Mouse (Mus musculus): ENCODE data around the gene Pkd1. TPM values are rescaled to one million over a fixed set of nuclear protein-coding genes. Genes with fewer than 3 reads are reported as not detected.

The Pkd1 gene
- total and polyA plus RNA-seq, 3 experiments: 2.8 to 13.4 (median 8.3) TPM

DNA sequence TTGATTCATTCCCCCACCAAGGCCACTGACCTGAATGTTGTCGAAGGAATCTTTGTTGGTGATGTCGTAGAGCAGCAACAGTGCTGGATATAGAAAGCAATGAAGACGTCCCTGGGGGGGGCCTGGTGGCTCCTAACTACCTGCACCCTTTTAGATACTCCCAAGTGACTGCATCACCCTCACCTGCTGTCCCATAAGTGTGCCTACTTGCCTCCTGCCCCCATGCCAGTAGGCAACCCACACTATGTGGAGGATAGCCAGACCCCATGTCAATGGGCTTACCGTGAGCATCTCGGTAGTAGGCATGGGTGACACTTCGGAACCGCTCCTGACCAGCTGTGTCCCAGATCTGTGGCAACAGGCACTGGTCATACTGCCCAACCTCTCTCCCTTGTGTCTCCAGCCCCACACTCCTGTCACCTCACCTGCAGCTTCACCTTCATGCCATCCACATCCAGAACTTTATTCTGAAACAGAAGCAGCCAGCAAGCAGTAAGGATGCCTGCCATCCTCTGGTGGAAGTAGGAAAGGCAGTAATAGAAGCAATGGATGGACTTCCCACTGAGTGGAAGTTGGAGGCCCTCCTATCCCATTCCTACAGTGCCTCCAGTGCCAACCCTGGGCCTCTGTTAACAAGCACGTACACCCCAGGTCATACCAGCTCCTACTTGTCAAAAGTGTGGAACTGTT, 19.1 kb upstream of the Pkd1 start (continued):
- no peak for TF ChIP-seq USF1 (IDR thresholded peaks at IDR 0.05; ENCODE audit: low read depth, low read length)
- TF ChIP-seq ETS1 (conservative IDR thresholded peaks at IDR 0.05; ENCODE audit: low read depth, low read length): no peak
- 0 out of 2 replicates have a peak, but pooled peaks have one; percentile 12 for TF ChIP-seq NELFE (IDR thresholded peaks at IDR 0.05; ENCODE audit: low read depth, low read length)
- TF ChIP-seq HCFC1 (IDR thresholded peaks at IDR 0.05; ENCODE audit: low read depth, low read length): no peak; the same call in 1 of the 2 replicates
- TF ChIP-seq TBP (conservative IDR thresholded peaks at IDR 0.05; ENCODE audit: low read depth, low read length): no peak
- no peak for TF ChIP-seq NRF1 (IDR thresholded peaks at IDR 0.05; ENCODE audit: low read depth, low read length)
- no peak for TF ChIP-seq PAX5 (IDR thresholded peaks at IDR 0.05; ENCODE audit: low read length)
- no peak for TF ChIP-seq UBTF (IDR thresholded peaks at IDR 0.05; ENCODE audit: low read depth, low read length)

DNA sequence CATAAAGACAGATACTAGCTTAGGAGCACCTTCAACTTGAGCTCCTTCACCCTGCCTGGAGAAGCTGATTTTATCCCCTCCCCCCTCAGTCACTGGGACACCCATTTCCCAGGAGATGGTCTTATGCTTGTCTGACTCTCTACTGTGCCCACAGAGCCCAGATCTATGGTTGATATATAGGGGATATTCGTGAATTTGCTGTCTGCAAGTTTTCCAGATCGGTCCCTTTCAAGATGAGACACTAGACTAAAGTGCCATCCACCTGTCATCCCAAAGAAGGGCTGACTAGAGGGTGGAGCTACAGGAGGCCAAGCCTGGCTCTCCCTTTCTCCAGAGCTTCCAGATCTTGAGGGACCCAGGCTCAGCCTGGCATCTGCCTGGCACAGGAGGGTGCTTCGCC, 18.6 kb upstream of the Pkd1 start:
- TF ChIP-seq CHD2 (IDR thresholded peaks at IDR 0.05; ENCODE audit: low read length) (peak; percentile 74), CHD1 (IDR thresholded peaks at IDR 0.05; ENCODE audit: low read depth, low read length) (no peak), SIN3A (IDR thresholded peaks at IDR 0.05; ENCODE audit: low read length) (0 out of 2 replicates have a peak, but pooled peaks have one; percentile 9), BHLHE40 (IDR thresholded peaks at IDR 0.05; ENCODE audit: low read depth, low read length) (no peak), POLR2AphosphoS2 (IDR thresholded peaks at IDR 0.05; ENCODE audit: low read depth, low read length) (peak; percentile 90), MXI1 (IDR thresholded peaks at IDR 0.05; ENCODE audit: low read depth, low read length) (peak; percentile 45; the same call in 1 of the 2 replicates)
- H3K79me2 ChIP-seq (replicated peaks; ENCODE audit: control insufficient read depth, extremely low read depth, insufficient read depth, poor library complexity, severe bottlenecking): peaks cover 33% of the 10 kb centered on the region
- dilution Hi-C loops (cut with MboI; ENCODE audit: extremely low pct_ligation_motif_present, extremely low pct_unique_long_range_greater_than_20kb, low sequenced_read_pairs): no loop called here
- peaks cover 26 to 31% of the 10 kb centered on the region in 2 experiments for H3K36me3 ChIP-seq (replicated peaks in 1 of 2; ENCODE audit: control insufficient read depth in 1 of 2, insufficient read depth in 1 of 2, low read length in 1 of 2)
- DNase-seq (ENCODE audit: extremely low read depth): no peak
- no peaks in the 10 kb centered on the region for H3K27me3 ChIP-seq (replicated peaks)
- H3K4me1 ChIP-seq (ENCODE audit: control insufficient read depth in 1 of 2, insufficient read depth in 2 of 2): peaks cover 34 to 48% of the 10 kb centered on the region in 2 experiments
- peak overlapping the region; percentile 11; the same call in 1 of the 2 replicates for H3K9ac ChIP-seq (ENCODE audit: insufficient read depth, low read depth)
- in situ Hi-C loops (cut with MboI; ENCODE audit: low pct_ligation_motif_present, low pct_unique_long_range_greater_than_20kb, low sequenced_read_pairs): loop anchor here (5.0 kb wide), 2 partner anchors 54 to 141 kb away; partner anchors contain the start of gene Mlst8
- H3K4me3 ChIP-seq (replicated peaks in 1 of 3; ENCODE audit: low read depth in 2 of 3, low read length in 2 of 3, poor library complexity in 1 of 3): peak overlapping the region in 1 of 3 experiments; percentile 65
- no peaks in the 10 kb centered on the region for H3K9me3 ChIP-seq (replicated peaks; ENCODE audit: low read length)
- no peak overlapping the region for H3K27ac ChIP-seq (ENCODE audit: insufficient read depth, low read depth)
- H3K4me2 ChIP-seq (ENCODE audit: insufficient read depth, low read depth, poor library complexity, severe bottlenecking): 0 out of 2 replicates have a peak overlapping the region, but pooled peaks have one; percentile 10

DNA sequence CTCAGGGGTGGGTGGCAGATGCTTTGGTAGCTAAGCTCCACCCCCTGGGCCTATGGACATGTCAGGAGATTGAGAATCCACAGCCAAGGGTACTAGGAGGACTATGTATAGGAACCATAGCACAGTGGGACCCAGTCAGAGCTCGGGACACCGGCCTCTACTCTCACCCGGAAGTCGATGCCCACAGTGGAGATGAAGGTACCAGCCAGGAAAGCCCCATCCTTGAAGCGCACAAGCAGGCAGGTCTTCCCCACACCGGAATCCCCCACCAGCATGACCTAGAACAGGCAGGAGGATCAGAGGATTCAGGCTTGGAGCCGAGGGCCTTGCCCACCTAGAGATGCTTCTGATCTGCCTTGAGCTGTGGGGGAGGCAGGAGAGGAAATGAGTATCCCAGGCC, 17.6 kb upstream of the Pkd1 start:
- in situ Hi-C loops (cut with MboI; ENCODE audit: low pct_ligation_motif_present, low pct_unique_long_range_greater_than_20kb, low sequenced_read_pairs) (loop anchor here (5.0 kb wide), 2 partner anchors 55 to 140 kb away; partner anchors contain the start of gene Mlst8), dilution Hi-C loops (cut with MboI; ENCODE audit: extremely low pct_ligation_motif_present, extremely low pct_unique_long_range_greater_than_20kb, low sequenced_read_pairs) (no loop called here)
- Histone ChIP-seq H3K27ac (ENCODE audit: insufficient read depth, low read depth) (no peak overlapping the region), H3K36me3 (replicated peaks in 1 of 2; ENCODE audit: control insufficient read depth in 1 of 2, insufficient read depth in 1 of 2, low read length in 1 of 2) (peaks cover 26 to 29% of the 10 kb centered on the region in 2 experiments), H3K4me2 (ENCODE audit: insufficient read depth, low read depth, poor library complexity, severe bottlenecking) (0 out of 2 replicates have a peak overlapping the region, but pooled peaks have one; percentile 10), H3K9ac (ENCODE audit: insufficient read depth, low read depth) (no peak overlapping the region), H3K4me3 (replicated peaks in 1 of 3; ENCODE audit: low read depth in 2 of 3, low read length in 2 of 3, poor library complexity in 1 of 3) (no peak overlapping the region), H3K27me3 (replicated peaks) (no peaks in the 10 kb centered on the region), H3K4me1 (ENCODE audit: control insufficient read depth in 1 of 2, insufficient read depth in 2 of 2) (peaks cover 34 to 39% of the 10 kb centered on the region in 2 experiments), H3K9me3 (replicated peaks; ENCODE audit: low read length) (no peaks in the 10 kb centered on the region), H3K79me2 (replicated peaks; ENCODE audit: control insufficient read depth, extremely low read depth, insufficient read depth, poor library complexity, severe bottlenecking) (peaks cover 23% of the 10 kb centered on the region)
- TF ChIP-seq NRF1 (IDR thresholded peaks at IDR 0.05; ENCODE audit: low read depth, low read length) (no peak), TCF12 (IDR thresholded peaks at IDR 0.05; ENCODE audit: low read depth, low read length) (no peak), MXI1 (IDR thresholded peaks at IDR 0.05; ENCODE audit: low read depth, low read length) (no peak), MAZ (IDR thresholded peaks at IDR 0.05; ENCODE audit: low read depth, low read length) (no peak), RCOR1 (conservative IDR thresholded peaks at IDR 0.05; ENCODE audit: low read depth, low read length) (no peak), ZKSCAN1 (IDR thresholded peaks at IDR 0.05; ENCODE audit: borderline replicate concordance, low read depth, low read length) (no peak), ELF1 (IDR thresholded peaks at IDR 0.05; ENCODE audit: low read depth, low read length) (peak; percentile 60), ZMIZ1 (IDR thresholded peaks at IDR 0.05; ENCODE audit: low read depth, low read length) (0 out of 2 replicates have a peak, but pooled peaks have one; percentile 31), RAD21 (IDR thresholded peaks at IDR 0.05; ENCODE audit: low read depth, low read length) (no peak), CHD2 (IDR thresholded peaks at IDR 0.05; ENCODE audit: low read length) (0 out of 2 replicates have a peak, but pooled peaks have one; percentile 22), NELFE (IDR thresholded peaks at IDR 0.05; ENCODE audit: low read depth, low read length) (no peak), SIN3A (IDR thresholded peaks at IDR 0.05; ENCODE audit: low read length) (no peak)
- DNase-seq (ENCODE audit: extremely low read depth): peak; percentile 64
